Mouse (Mus musculus): ENCODE measurements at regions not wholly inside any gene's neighbourhood (a gene's known extent, or its start where the extent isn't known, plus 50 kb on each side); places are given as distances from the start of the nearest gene placed in this dataset.

GRCm38 (mm10) chr2:148567930-148568481 is 104.4 kb upstream of the Nxt1 start:
- TF ChIP-seq CTCF (IDR thresholded peaks at IDR 0.05; ENCODE audit: insufficient read depth, low read length), result no peak
- TF ChIP-seq POLR2A (IDR thresholded peaks at IDR 0.05; ENCODE audit: borderline replicate concordance, extremely low read depth, low read depth, low read length), result no peak

All from lung, adult 2 months (tissue).